Mouse (Mus musculus): ENCODE measurements around the gene Polr1b.
A peak's percentile ranks its signal among the peaks of the same experiment; 100 is the strongest.

The Polr1b gene

GRCm38 (mm10) chr2:129100784-129101310, at the start of gene Polr1b:
Polr1b (plus strand) TSS chr2:129100995.
- DNase-seq (ENCODE audit: low read depth): peak; percentile 87

GRCm38 (mm10) chr2:129052451-129052983, 48.3 kb upstream of the Polr1b start:
- DNase-seq (ENCODE audit: low read depth): no peak

- no peak for DNase-seq (ENCODE audit: low read depth)
Observed at GRCm38 (mm10) chr2:129055741-129056140, 45.1 kb upstream of the Polr1b start.

GRCm38 (mm10) chr2:129056597-129056996, 44.2 kb upstream of the Polr1b start:
- DNase-seq (ENCODE audit: low read depth): no peak

- no peak for DNase-seq (ENCODE audit: low read depth)
Observed at GRCm38 (mm10) chr2:129057256-129057655, 43.5 kb upstream of the Polr1b start.

GRCm38 (mm10) chr2:129057920-129058361, 42.9 kb upstream of the Polr1b start:
- DNase-seq (ENCODE audit: low read depth): no peak

GRCm38 (mm10) chr2:129061456-129062059, 39.2 kb upstream of the Polr1b start:
- no peak for DNase-seq (ENCODE audit: low read depth)

GRCm38 (mm10) chr2:129065437-129066282, 35.1 kb upstream of the Polr1b start, which contains the start of gene Ttl:
Ttl (plus strand) TSS chr2:129065942.
- DNase-seq (ENCODE audit: low read depth): no peak

GRCm38 (mm10) chr2:129066326-129066725, 34.5 kb upstream of the Polr1b start:
- DNase-seq (ENCODE audit: low read depth): peak; percentile 33

GRCm38 (mm10) chr2:129070296-129070695, 30.5 kb upstream of the Polr1b start:
- no peak for DNase-seq (ENCODE audit: low read depth)

- DNase-seq (ENCODE audit: low read depth): peak; percentile 2
Observed at GRCm38 (mm10) chr2:129078313-129078712, 22.5 kb upstream of the Polr1b start.

- no peak for DNase-seq (ENCODE audit: low read depth)
Observed at GRCm38 (mm10) chr2:129079194-129079593, 21.6 kb upstream of the Polr1b start.

- no peak for DNase-seq (ENCODE audit: low read depth)
Observed at GRCm38 (mm10) chr2:129081097-129081496, 19.7 kb upstream of the Polr1b start.

- DNase-seq (ENCODE audit: low read depth): no peak
Observed at GRCm38 (mm10) chr2:129083514-129083913, 17.3 kb upstream of the Polr1b start.

- DNase-seq (ENCODE audit: low read depth): peak; percentile 6
Observed at GRCm38 (mm10) chr2:129084959-129085358, 15.8 kb upstream of the Polr1b start.

GRCm38 (mm10) chr2:129087520-129087919, 13.3 kb upstream of the Polr1b start:
- no peak for DNase-seq (ENCODE audit: low read depth)

GRCm38 (mm10) chr2:129090370-129090769, 10.4 kb upstream of the Polr1b start:
- DNase-seq (ENCODE audit: low read depth): no peak

GRCm38 (mm10) chr2:129092810-129093209, 8.0 kb upstream of the Polr1b start:
- no peak for DNase-seq (ENCODE audit: low read depth)

GRCm38 (mm10) chr2:129093926-129094724, 6.7 kb upstream of the Polr1b start:
- DNase-seq (ENCODE audit: low read depth): no peak

- DNase-seq (ENCODE audit: low read depth): no peak
Observed at GRCm38 (mm10) chr2:129112924-129113323, 12.1 kb downstream of the Polr1b start.

GRCm38 (mm10) chr2:129115706-129116367, 15.0 kb downstream of the Polr1b start:
- no peak for DNase-seq (ENCODE audit: low read depth)
